Mouse (Mus musculus): Measurements from ENCODE around the gene Ube2e1.
"Not testable (repeated sequence)": the region's sequence is repeated elsewhere in the genome, so short reads cannot be mapped to it uniquely, and the experiment has no call there.

Ube2e1 gene

DNA sequence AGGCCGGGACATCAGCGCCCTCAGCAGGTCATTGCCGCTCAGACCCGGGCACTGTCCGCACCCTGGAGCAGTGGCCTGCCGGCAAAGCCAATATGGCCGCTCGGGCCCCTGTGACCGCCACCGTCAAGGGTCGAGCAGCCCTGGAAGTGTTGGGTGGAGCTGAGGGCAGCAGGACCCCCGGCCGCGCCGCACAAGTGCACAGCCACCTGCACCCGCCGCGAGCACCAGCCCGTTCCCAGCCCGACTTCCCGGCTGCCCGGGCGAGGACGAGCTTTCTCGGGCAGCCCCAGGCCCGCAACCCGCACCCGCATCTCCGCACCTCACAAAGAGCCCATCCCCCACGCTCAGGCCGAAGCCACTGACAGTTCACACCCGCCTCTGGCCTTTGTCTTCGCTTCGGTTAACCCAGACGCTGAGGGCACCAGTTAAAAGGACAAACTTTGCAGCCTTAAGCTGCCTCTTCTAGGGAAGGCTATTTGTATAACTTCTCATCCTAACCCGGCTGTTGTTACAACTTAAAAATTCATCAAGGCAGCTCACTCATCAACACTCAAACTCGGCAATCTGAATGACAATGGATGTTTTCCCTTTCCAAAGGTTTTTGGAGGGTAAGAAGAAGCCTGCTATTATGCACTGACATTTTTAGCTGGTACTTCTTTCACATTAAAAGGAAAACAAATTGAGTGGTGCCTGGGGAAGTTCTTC lies 4.5 kb downstream of the Ube2e1 start:
- DNase-seq (ENCODE audit: low spot score in 2 of 2) = peak; percentile 14 to 65

DNA sequence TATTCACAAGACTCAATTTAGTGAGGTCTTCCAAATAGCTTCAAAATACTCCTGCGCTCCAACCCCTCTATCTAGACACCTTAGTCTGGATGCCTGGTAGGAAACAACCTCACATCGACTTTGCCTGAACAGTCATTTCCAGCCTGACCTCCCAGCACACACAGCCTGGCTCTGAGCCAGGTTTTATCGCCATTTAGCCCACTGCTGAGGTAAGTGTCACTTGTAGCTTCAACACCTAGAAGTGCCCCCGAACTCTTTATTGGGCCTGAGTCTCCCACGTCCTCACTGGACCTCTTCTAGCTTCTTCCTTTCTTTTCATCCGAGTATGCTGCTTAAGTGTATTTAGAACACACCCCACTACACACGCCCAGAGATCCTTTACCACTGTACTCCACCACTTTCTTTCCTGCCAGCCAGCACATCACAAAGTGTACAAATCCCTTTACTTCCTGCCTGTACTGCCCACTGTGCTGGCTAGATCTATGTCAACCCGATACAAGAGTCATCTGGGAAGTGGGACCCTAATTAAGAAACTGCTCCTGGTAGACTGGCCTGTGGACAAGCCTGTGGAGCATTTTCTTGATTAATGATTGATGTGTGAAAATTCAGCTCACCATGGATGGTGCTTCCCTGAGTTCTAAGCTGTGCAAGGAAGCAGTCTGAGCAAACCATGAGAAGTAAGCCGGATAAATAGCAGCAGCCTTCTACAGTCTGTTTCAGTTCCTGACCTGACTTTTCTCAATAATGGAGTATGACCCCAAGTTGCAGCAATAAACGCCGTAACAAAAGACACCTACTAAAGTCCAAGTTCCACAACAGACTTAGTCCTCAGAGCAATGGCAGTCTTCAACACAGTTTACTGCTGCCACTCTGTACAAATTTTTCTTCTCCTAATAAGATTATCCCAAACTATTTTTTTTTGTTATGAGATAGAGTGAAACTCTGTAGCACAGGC lies 13.9 kb downstream of the Ube2e1 start:
- no peak for DNase-seq (ENCODE audit: low spot score in 2 of 2)

DNA sequence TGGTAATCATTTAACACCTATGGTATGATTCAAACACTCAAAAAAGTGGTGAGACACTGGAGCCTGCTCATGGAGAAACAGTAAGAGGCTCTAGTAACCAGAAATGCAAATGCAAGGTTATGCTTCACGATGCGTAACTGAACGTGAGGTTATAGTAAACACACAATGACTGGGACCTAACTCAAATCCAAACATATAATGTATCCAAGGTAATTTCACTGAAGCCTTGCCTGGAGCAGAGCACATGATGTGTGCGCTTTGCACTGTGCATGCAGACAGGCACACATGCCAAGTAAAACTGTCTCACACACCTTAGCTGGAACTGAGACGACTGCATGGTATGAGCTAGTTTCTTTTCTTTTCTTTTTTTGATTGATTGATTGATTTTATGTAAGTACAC lies 27.5 kb downstream of the Ube2e1 start:
- no peak for DNase-seq (ENCODE audit: low spot score in 2 of 2)

DNA sequence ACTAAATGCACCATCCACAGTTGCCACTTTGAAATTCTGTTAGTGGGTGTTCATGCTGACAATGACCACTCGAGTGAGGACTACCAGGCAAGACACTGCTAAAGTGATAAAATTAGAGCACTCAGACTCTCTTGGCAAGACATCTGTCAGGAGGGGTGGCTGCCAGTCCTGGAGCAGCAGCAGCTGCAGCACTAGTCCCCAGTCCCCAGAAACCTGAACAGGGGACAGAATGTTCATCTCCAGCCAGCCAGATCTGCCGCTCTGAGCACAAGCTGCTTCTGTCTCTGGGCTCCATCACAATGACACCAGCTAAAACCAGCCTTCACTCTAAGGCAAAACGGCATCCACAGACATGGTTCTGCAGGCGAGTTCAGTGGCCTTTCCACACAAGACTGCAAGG lies 28.4 kb downstream of the Ube2e1 start:
- no peak for DNase-seq (ENCODE audit: low spot score in 2 of 2)

DNA sequence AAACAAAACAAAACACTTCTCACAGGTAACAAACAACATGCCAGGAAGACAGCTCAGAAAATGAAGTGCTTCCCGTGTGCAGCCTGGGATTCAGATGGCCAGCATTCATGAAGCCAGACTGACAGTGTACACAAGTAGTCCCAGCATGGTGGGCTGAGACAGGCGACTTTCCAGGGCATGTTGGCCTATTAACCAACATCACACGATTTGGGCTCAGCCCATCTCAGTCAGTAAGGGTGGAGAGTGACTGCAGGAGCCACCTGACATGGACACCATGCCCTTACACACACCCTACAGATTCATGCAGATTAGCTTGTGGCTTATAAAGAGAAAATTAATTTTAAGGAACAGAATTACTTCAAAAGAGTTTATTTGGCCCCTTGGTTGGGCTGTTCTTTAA lies 28.9 kb downstream of the Ube2e1 start:
- DNase-seq (ENCODE audit: low spot score in 2 of 2) = no peak

DNA sequence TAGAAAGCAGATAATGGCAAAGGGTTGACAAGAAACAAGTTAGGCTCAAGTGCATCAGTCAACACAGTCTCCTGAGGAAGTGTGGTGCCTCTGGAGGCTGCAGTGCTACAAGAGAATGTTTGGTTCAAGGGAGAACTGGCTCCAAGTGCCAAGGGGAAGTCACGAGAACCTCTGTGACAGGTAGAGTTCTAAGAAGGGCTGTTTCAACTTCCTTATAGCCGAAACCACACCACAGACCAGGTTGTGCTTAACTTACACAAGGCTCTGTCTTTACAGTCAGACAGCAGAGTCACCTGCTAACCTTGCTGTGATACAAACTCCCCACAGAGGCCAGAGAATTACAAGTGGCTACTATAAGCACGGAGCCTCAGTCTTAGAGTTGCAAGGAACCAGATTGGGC lies 30.1 kb downstream of the Ube2e1 start:
- DNase-seq (ENCODE audit: low spot score in 2 of 2) = no peak

DNA sequence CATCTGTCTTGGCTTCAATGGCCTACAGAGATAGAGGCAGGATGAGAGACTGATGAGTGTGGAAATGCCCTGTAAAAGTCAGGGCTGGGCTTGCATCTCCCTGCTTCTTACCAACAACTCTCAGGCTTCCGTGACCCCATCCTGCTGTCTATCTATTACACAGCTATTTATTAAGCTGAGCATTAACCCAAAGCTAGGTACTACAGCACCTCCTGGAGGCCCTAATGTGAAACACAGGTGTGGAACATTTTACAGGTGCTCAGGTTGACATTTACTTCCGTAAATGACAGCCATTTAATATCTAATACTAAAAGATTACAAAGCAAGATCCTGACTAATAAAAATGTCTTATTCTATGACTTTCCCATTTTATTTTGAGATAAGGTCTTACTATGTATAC lies 31.0 kb downstream of the Ube2e1 start:
- no peak for DNase-seq (ENCODE audit: low spot score in 2 of 2)

DNA sequence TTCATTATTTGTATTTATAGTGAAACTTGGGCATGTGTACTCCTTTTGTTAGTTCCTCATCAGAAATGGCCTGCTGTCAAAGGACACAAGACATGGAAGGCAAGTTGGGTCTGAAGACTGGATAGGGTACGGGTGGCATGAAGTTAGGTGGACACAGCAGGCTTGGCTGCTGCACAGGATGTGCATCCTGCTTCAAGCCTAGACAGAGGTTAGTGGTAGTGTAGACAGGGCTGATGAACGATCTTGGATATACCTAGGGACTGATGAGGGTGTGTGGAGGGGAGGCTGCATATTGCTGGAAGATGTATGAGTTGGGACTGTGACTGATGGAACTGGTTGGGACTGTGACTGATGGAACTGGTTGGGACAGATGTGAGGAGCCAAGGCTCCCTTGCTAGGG lies 32.8 kb downstream of the Ube2e1 start:
- no peak for DNase-seq (ENCODE audit: low spot score in 2 of 2)

DNA sequence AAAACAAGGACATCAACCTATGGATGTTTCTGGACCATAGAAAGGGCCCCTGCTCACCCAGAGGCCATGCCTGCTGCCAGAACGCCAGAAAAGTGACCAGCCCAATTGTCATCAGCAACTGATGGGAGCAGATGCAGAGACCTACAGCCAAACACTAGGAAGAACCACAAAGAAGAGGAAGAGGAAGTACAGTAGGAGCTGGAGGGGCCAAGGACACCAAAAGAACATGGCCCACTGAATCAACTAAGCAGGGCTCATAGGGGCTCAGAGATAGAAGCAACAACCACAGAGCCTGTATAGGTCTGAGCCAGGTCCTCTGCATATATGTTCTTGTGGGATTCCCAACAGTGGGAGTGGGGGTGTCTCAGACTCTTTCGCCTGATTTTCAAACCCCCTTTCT lies 34.2 kb downstream of the Ube2e1 start:
- DNase-seq (ENCODE audit: low spot score in 2 of 2) = no peak

DNA sequence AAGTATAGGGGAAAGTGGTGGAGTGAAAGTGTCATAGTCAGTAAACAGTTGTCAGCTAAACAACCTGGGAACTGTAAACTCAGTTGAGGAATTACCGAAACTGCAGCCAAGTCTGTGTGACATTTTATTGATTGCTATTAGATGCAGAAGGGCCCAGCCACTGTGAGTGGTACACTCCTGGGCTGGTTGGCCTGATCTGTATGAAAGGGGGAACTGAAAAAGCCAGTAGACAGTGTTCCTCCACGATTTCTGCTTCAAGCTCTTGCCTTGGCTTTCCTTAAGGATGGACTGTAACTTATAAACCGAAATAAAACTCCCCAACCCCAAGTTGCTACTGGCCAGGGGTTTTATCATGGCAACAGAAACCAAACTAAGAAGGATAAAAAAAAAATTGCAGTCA lies 39.1 kb downstream of the Ube2e1 start:
- DNase-seq (ENCODE audit: low spot score in 2 of 2) = no peak

DNA sequence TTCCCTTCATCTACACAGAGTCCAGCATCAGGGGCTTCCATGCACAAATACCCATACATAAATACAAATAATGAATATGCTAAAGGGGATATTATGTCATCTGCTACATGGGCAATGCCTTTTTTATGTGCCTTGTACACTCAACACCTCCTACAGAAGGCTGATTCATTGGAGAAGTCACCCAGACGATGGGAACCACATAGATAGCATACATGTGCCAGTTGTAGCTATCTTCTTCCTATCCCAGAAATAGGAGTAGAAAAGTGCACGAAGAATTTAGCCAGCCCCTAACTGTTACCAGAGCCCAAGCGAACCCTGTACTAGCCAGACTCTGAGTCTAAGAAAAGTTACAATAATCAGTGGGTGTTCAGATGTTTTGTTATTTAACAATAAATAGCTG lies 39.5 kb downstream of the Ube2e1 start:
- no peak for DNase-seq (ENCODE audit: low spot score in 2 of 2)

DNA sequence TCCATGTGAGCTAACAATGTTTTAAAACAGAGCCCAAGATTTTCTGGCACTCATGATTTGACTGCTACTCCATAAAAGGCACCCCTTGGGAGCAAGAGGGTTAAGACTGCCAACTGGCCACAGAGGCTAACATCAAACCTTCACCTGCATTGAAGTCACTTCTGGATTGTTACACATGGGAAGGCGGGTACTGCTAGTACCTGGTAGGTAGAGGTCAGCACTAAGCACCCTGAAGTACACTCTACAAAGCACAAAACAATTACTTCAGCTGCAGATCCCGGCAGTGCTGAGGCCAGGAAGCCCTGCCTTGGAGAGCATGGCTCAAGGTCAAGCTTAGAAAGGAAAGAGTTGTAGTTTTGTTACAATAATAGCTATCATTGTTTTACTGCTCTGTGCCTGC lies 44.3 kb downstream of the Ube2e1 start:
- DNase-seq (ENCODE audit: low spot score in 2 of 2) = no peak

DNA sequence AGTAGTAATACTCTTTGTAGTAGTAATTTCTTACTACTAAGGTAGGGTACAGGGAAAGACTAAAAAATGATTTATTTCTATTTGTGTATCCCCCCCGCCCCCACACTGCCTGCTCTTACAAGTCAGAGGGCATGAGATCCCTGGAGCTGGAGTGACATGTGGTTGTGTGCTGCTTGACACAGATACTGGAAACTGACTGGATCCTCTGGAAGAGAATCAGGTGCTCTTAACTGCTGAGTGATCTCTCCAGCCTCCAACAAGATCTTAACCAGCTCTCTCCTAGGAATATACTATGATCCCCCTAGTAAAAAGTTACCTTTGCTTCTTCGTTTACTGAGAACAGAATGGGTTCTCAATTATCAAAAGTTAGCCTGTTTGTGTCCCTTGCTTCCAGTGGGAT lies 45.2 kb downstream of the Ube2e1 start:
- no peak for DNase-seq (ENCODE audit: low spot score in 2 of 2)

DNA sequence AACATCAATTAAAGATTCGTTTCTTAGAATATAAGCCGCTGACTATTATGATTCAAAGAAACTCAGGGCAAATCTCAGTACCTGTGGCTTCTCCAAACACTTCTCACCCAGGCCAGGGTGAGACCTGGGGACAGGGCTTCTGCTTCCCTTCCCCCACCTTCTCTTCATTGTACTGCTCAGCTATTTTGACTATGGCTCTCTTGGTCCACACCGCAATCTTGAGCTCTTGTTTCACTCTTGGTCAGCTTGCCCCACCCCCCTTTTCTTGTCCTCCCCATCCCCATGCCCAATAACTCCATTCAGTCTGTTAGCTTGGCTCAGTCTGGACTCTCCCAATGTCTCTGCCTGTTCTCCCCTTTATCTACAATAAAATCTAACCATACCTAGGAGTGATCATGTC lies 46.2 kb downstream of the Ube2e1 start:
- DNase-seq (ENCODE audit: low spot score in 2 of 2) = no peak

DNA sequence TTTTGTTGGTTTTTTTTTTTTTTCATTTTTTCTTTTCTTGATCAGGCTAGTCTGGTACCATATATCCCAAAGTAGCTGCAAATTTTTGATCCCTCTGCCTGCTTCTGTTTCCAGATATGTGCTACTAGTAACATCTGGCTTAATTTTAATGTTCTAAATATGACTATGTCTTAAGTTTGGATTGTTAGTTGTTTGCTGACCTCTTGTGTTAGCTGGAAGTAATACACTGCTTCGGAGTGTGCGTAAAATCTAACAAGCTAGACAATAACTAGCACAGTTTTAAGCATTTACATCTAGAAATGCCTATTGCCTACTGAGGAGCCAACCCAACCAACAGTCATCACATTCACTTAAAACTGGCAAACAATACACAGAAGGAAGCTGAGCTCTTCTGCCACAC lies 47.1 kb downstream of the Ube2e1 start:
- no peak for DNase-seq (ENCODE audit: low spot score in 2 of 2)

DNA sequence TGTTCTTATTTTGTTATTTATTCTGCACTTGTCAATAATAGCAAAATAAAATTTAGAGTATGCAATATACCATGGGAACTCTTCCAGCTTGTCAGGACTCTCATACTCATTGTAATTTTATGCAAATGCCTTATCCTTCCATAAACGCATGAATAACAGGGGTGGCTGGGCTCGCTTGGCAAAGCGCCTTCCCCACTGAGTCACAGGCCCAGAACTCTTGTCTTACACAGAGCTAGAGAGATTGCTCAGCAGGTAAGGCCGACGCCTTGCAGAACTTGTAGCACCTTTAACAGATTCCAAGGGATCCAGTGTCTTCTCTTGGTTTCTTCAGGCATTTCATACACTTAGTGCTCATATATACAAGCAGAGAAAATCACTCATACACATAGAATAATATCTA lies 51.3 kb downstream of the Ube2e1 start:
- DNase-seq (ENCODE audit: low spot score in 2 of 2) = no peak

DNA sequence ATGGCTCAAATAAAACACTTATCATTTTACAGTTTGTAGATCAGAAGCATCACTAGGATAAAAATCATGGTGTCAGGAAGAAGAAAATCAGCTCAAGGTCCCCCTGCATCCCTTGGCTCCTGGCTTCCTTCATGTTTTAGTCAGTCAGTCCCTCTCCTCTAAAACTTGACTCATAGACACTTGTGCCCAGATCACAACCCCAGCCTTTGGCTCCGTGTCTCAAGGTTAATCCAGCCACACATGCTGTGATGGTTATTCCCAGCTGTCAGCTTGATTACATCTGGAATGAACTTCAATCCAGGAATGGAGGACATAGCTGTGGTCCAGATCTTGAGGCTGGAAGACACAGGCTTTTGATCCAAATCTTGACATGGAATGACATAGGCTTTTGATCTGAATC lies 57.1 kb downstream of the Ube2e1 start:
- no peak for DNase-seq (ENCODE audit: low spot score in 2 of 2)

DNA sequence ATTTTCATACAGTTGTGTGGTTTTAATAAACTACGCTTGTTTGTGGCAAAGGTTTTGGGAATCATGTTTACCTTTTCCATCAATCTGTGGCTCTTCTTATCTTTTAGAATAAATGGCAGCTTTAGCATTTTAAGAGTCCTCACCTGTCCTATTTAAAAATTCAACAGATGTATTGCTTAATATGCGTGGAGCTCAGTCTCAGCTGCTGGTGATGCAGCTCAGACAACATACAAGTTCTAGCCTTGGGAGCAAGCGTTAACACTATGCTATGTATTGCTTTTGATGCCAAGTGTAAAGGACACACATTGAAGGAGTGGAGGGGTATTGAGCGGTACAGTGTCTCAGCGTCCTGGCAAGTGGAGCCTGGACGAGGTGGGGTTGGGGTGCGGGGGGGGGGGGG lies 60.0 kb downstream of the Ube2e1 start:
- no peak for DNase-seq (ENCODE audit: low spot score in 2 of 2)

DNA sequence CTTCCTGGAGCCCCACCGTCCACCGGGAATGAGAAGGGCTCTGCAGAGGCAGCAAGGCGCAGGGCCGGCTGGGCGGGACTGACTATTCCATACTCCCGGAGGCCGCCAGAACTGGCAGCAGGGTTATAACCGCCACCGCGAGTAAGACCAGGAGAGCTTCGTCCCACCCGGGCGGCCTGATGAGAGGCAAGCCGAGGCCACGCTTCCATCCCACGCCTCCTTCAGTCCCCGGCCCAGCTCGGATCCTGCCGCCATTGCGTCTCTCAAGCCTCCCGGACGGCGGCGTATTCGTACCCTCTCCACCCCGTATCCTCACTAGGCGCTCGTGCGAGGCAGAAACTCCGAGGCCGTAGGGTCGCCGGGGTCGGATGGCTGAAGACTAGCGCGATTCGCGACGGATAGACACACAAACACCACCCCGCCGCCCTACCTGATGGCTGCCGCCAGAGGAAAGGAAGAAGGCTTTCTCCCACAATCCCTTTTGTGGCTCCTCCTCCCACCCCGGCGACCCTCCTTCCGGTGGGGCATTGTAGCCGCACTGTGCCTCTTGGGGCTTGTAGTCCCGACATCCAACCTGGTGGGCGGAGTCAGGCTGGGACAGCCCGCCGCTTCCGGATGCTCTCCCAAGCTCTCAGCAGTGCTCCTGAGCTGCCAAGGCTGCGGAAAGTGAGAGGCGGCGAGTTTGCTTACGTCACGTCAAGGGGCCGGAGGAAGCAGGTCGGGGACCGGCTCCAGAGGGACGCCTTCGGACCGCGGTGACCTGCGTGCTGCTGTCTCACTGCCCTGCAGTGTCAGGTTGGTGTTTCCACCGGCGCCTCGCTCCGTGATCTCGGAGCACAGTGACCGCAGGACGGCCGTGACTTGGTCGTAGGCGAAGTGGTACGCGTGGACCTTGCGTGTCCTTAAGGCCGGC lies 60.9 kb downstream of the Ube2e1 start, which contains the start of the genes Nkiras1 and Rpl15:
Nkiras1 (plus strand) TSS at position 608 of the 913 bp plus-strand sequence.
Rpl15 (minus strand) TSS at position 863 of the 913 bp plus-strand sequence.
- peak; percentile 96 for DNase-seq (ENCODE audit: low spot score in 2 of 2)

DNA sequence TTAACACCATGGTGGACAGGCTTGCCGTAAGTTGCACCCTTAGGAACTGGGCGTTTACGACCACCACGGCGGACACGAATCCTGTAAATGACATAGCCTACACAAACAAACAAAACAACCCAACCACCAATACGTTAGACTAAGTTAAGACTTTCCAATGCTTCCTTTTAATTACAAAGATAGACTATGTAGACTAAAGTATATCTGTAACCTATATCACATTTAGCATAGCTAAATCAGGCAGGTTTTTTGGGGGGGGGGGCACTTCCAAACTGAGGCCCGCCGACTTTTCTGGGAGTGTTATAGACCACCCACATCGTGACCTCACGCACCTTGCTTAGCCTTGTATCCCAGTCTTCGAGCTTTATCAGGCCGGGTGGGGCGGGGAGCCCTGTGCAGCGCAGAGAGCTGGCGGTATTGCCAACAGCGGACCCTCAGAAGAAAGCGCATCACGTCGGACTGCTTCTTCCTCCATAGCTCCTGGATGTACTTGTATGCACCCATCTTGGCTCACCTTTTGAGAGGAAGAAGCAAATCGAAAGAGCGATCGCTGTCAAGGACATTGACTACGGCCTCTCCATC lies 61.6 kb downstream of the Ube2e1 start:
- not testable (repeated sequence) for DNase-seq (ENCODE audit: low spot score in 2 of 2)

DNA sequence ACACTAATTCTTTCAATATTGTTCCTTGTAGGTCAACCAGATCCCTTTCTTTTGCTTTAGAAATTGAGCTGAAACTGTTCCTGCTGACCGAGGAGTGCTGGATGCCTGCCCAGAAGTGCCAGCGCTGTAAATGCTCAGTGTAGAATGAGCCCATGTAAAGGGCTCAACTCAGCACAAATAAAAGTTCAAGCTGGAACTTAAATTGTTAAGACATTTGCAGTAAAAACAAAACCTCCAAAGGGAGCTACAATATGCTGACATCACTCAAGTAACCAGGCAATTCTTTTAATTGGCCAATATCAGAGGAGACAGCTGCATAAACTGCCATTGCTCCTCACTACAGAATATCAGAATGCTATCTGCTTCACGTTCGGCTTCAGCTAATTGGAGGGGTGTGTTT lies 68.2 kb downstream of the Ube2e1 start:
- no peak for DNase-seq (ENCODE audit: low spot score in 2 of 2)

DNA sequence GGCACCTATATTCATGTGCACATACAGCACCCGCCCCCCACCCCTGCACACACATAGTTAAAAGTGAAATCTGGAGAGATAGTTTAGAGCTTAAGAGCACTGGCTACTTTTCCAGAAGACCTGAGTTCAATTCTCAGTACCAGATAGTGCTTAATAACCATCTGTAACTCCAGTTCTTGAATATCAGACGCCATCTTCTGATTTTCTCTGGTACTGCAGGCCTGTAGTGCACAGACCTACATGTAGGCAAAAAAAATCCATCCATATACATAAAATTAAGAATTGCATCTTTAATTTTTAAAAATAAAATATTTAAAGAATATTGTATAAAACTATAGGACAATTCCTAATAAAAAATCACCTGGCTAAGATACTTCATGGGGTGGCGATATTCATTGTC lies 70.5 kb downstream of the Ube2e1 start:
- no peak for DNase-seq (ENCODE audit: low spot score in 2 of 2)
